Mouse (Mus musculus) CH12.LX (cell line): ENCODE data around the gene Rtl6. TPM values are rescaled to one million over a fixed set of nuclear protein-coding genes. Genes with fewer than 3 reads are reported as not detected.

Source experiments
- DNase-seq: peaks from one replicate; pipeline ENCODE4 v3.0.0-alpha.2; 2013; ENCODE audit errors: extremely low read depth
- H3K27ac ChIP-seq: 2 replicates; pipeline ENCODE4 v1.5.1; 2012; ENCODE audit warnings: low read depth, mild to moderate bottlenecking, control low read depth, moderate library complexity; ENCODE audit not compliant: insufficient read depth
- H3K27me3 ChIP-seq: replicated peaks from 2 replicates; pipeline ENCODE3; 2012; ENCODE audit warnings: inconsistent platforms
- H3K36me3 ChIP-seq, 2 experiments: replicated peaks in 1 of 2; 2 replicates each; pipeline versions ENCODE3 to v1.6.1; 2012; ENCODE audit warnings: inconsistent platforms in 1 of 2, low read length in 1 of 2, mild to moderate bottlenecking in 1 of 2, mixed read lengths in 1 of 2, moderate library complexity in 1 of 2; ENCODE audit not compliant: control insufficient read depth in 1 of 2, insufficient read depth in 1 of 2
- H3K4me1 ChIP-seq, 2 experiments: 2 replicates each; pipeline ENCODE4 v1.6.1; 2012; ENCODE audit warnings: inconsistent platforms in 1 of 2, moderate library complexity in 1 of 2; ENCODE audit not compliant: insufficient read depth in 2 of 2, control insufficient read depth in 1 of 2
- H3K4me2 ChIP-seq: 2 replicates; pipeline ENCODE4 v1.6.1; 2012; ENCODE audit warnings: low read depth, mild to moderate bottlenecking, control low read depth; ENCODE audit not compliant: poor library complexity, insufficient read depth, severe bottlenecking
- H3K4me3 ChIP-seq, 3 experiments: fragments of 150-350 bp in 1 of 3; sonication (generic) in 1 of 3; replicated peaks in 1 of 3; 2 replicates each; pipeline versions ENCODE3 to v1.5.1; 2011 to 2012; ENCODE audit warnings: low read depth in 2 of 3, low read length in 2 of 3, mild to moderate bottlenecking in 2 of 3, moderate library complexity in 2 of 3, control low read depth in 1 of 3, improper control_type of control experiment in 1 of 3, inconsistent platforms in 1 of 3, mixed read lengths in 1 of 3; ENCODE audit not compliant: poor library complexity in 1 of 3
- H3K79me2 ChIP-seq: replicated peaks from 2 replicates; pipeline ENCODE4 v1.6.1; 2012; ENCODE audit warnings: mild to moderate bottlenecking, moderate library complexity; ENCODE audit not compliant: control insufficient read depth, poor library complexity, insufficient read depth, severe bottlenecking; ENCODE audit errors: extremely low read depth
- H3K9ac ChIP-seq: 2 replicates; pipeline ENCODE4 v1.6.1; 2012; ENCODE audit warnings: low read depth, mild to moderate bottlenecking, control low read depth, moderate library complexity; ENCODE audit not compliant: insufficient read depth
- H3K9me3 ChIP-seq: replicated peaks from 2 replicates; pipeline ENCODE3; 2012; ENCODE audit warnings: low read length, inconsistent platforms, mixed read lengths
- CHD1 ChIP-seq: IDR thresholded peaks from 2 replicates; pipeline ENCODE4 v1.6.1; 2012; ENCODE audit warnings: low read depth, low read length, improper control_type of control experiment, inconsistent platforms
- CTCF ChIP-seq, 2 experiments: IDR thresholded peaks in 1 of 2; conservative IDR thresholded peaks in 1 of 2; 2 replicates each; pipeline ENCODE4 v1.5.1; 2011 to 2012; ENCODE audit warnings: low read depth in 2 of 2, low read length in 2 of 2, improper control_type of control experiment in 1 of 2, inconsistent platforms in 1 of 2, mild to moderate bottlenecking in 1 of 2, moderate library complexity in 1 of 2
- E2F4 ChIP-seq: IDR thresholded peaks from 2 replicates; pipeline ENCODE4 v1.6.1; 2011; ENCODE audit warnings: low read depth, low read length, improper control_type of control experiment; ENCODE audit not compliant: insufficient replicate concordance
- ELF1 ChIP-seq: IDR thresholded peaks from 2 replicates; pipeline ENCODE4 v1.6.1; 2014; ENCODE audit warnings: low read depth, mild to moderate bottlenecking, inconsistent platforms, low read length, improper control_type of control experiment
- HCFC1 ChIP-seq: IDR thresholded peaks from 2 replicates; pipeline ENCODE4 v1.6.1; 2012; ENCODE audit warnings: low read depth, mild to moderate bottlenecking, inconsistent platforms, low read length, improper control_type of control experiment
- MAFK ChIP-seq: IDR thresholded peaks from 2 replicates; pipeline ENCODE4 v1.6.1; 2011; ENCODE audit warnings: low read length, improper control_type of control experiment; ENCODE audit not compliant: insufficient replicate concordance
- MAX ChIP-seq: IDR thresholded peaks from 2 replicates; pipeline ENCODE4 v1.6.1; 2011; ENCODE audit warnings: low read length, improper control_type of control experiment
- MAZ ChIP-seq: IDR thresholded peaks from 2 replicates; pipeline ENCODE4 v1.6.1; 2012; ENCODE audit warnings: low read depth, mild to moderate bottlenecking, inconsistent platforms, low read length, improper control_type of control experiment, moderate library complexity
- MEF2A ChIP-seq: IDR thresholded peaks from 2 replicates; pipeline ENCODE4 v1.6.1; 2014; ENCODE audit warnings: low read depth, mild to moderate bottlenecking, inconsistent platforms, low read length, improper control_type of control experiment, borderline replicate concordance
- MYC ChIP-seq: IDR thresholded peaks from 2 replicates; pipeline ENCODE4 v1.6.1; 2011; ENCODE audit warnings: low read depth, mild to moderate bottlenecking, improper control_type of control experiment, low read length
- PAX5 ChIP-seq: IDR thresholded peaks from 2 replicates; pipeline ENCODE4 v1.6.1; 2012; ENCODE audit warnings: low read length, inconsistent platforms, mixed read lengths
- POLR2A ChIP-seq: IDR thresholded peaks from 2 replicates; pipeline ENCODE4 v1.6.1; 2011; ENCODE audit warnings: low read depth, mild to moderate bottlenecking, improper control_type of control experiment, low read length
- POLR2AphosphoS2 ChIP-seq: IDR thresholded peaks from 2 replicates; pipeline ENCODE4 v1.6.1; 2011; ENCODE audit warnings: low read depth, low read length, improper control_type of control experiment
- RCOR1 ChIP-seq: conservative IDR thresholded peaks from 2 replicates; pipeline ENCODE4 v1.6.1; 2012; ENCODE audit warnings: low read depth, mild to moderate bottlenecking, inconsistent platforms, low read length, improper control_type of control experiment
- SMC3 ChIP-seq: IDR thresholded peaks from 2 replicates; pipeline ENCODE4 v1.6.1; 2011; ENCODE audit warnings: low read depth, low read length, improper control_type of control experiment
- TCF12 ChIP-seq: IDR thresholded peaks from 2 replicates; pipeline ENCODE4 v1.6.1; 2014; ENCODE audit warnings: low read depth, mild to moderate bottlenecking, inconsistent platforms, low read length, improper control_type of control experiment
- UBTF ChIP-seq: IDR thresholded peaks from 2 replicates; pipeline ENCODE4 v1.6.1; 2012; ENCODE audit warnings: low read depth, mild to moderate bottlenecking, inconsistent platforms, low read length, improper control_type of control experiment, moderate library complexity
- ZMIZ1 ChIP-seq: IDR thresholded peaks from 2 replicates; pipeline ENCODE4 v1.6.1; 2012; ENCODE audit warnings: low read depth, mild to moderate bottlenecking, inconsistent platforms, low read length, improper control_type of control experiment
- ZNF384 ChIP-seq: IDR thresholded peaks from 2 replicates; pipeline ENCODE4 v1.6.1; 2012; ENCODE audit warnings: low read depth, low read length, improper control_type of control experiment, inconsistent platforms
- dilution Hi-C: fragments of 300-500 bp; cut with MboI; formaldehyde crosslinking; loops from 2 replicates; pipeline ENCODE4 v1.14.3; 2020; ENCODE audit warnings: low sequenced_read_pairs; ENCODE audit not compliant: extremely low pct_unique_long_range_greater_than_20kb, extremely low pct_ligation_motif_present
- in situ Hi-C: fragments of 300-500 bp; cut with MboI; formaldehyde crosslinking; loops from 3 replicates; pipeline ENCODE4 v1.14.3; 2019; ENCODE audit warnings: low sequenced_read_pairs, low pct_ligation_motif_present, low pct_unique_long_range_greater_than_20kb, mixed read lengths
- polyA plus RNA-seq: library from polyadenylated mRNA; unstranded; fragments of >175 nt; gene quantifications from 2 replicates; pipeline ENCODE4 v1.2.1, GENCODE M21; 2012; ENCODE audit warnings: low read depth; ENCODE audit not compliant: insufficient read length
- total RNA-seq, 2 experiments: library from RNA; depleted of rRNA; stranded (reverse); fragments of 300-350 nt in 1 of 2; fragments of >200 nt in 1 of 2; gene quantifications; 2 replicates each; pipeline ENCODE4 v1.2.3; 2012 to 2014

The Rtl6 gene
- total and polyA plus RNA-seq, 3 experiments, result 0.04 TPM; not detected in 2

DNA sequence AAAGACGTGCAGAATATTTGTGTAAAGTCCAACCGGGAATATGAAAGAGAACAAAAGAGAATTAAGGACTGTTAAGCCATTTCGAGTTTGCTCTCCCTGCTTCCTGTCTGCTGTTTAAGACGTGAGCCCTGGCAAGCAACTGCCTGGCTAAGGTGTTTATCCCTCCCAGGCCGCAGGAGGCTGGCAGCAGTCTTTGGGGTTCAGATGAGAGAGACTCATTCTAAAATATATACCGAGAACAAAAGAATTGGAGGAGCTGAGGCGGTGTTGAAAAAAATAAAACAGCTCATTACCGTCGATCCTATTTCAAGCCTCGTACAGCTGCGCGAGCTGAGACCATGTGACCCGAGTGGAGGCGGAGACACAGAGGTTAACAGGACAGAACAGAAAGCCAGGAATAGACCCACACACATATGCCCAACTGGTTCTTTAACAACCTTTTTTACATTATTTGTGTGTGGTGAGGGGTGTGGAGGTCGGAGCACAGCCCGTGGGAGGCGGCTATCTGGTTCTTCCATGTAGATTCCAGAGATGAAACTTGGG is 9.0 kb upstream of the Rtl6 start:
- no peak overlapping the region for H3K27ac ChIP-seq
- H3K9ac ChIP-seq, result no peak overlapping the region
- no peaks in the 10 kb centered on the region for H3K79me2 ChIP-seq
- H3K36me3 ChIP-seq, result no peaks in the 10 kb centered on the region
- peaks cover 33% of the 10 kb centered on the region for H3K27me3 ChIP-seq
- dilution Hi-C loops (no loop called here), in situ Hi-C loops (no loop called here)
- H3K4me1 ChIP-seq, result no peaks in the 10 kb centered on the region; a peak in 1 of 4 replicates
- TF ChIP-seq POLR2AphosphoS2 (no peak), PAX5 (no peak), E2F4 (no peak), MAX (no peak), UBTF (no peak), HCFC1 (no peak), TCF12 (no peak), MEF2A (no peak), MAZ (no peak), SMC3 (no peak), RCOR1 (no peak), CTCF (conservative IDR thresholded peaks at IDR 0.05 in 1 of 2, IDR thresholded peaks at IDR 0.05 in 1 of 2; ENCODE audit: low read depth in 2 of 2, low read length in 2 of 2) (no peak), ELF1 (no peak), MYC (no peak), POLR2A (no peak), MAFK (no peak), ZNF384 (no peak), CHD1 (no peak)
- H3K4me3 ChIP-seq, result no peak overlapping the region
- no peak for DNase-seq
- H3K4me2 ChIP-seq, result no peak overlapping the region
- H3K9me3 ChIP-seq, result peaks cover 8% of the 10 kb centered on the region

DNA sequence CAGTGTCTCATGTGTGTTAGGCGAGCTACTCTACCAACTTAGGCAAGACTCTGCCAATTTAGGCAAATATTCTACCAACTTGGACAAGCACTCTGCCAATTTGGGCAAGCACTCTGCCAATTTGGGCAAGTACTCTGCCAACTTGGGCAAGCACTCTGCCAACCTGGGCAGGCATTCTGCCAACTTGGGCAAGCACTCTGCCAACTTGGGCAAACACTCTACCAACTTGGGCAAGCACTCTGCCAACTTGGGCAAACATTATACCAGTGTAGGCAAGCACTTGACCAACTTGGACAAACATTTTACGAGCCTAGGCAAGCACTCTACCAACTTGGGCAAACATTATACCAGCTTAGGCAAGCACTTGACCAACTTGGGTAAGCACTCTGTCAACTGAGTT is 3.9 kb upstream of the Rtl6 start:
- TF ChIP-seq RCOR1 (no peak), CTCF (conservative IDR thresholded peaks at IDR 0.05 in 1 of 2, IDR thresholded peaks at IDR 0.05 in 1 of 2; ENCODE audit: low read depth in 2 of 2, low read length in 2 of 2) (no peak), CHD1 (no peak), ZMIZ1 (no peak)
- no peak overlapping the region for H3K4me3 ChIP-seq
- no peak overlapping the region for H3K9ac ChIP-seq
- dilution Hi-C loops, result no loop called here
- H3K27me3 ChIP-seq, result peaks cover 33% of the 10 kb centered on the region
- in situ Hi-C loops, result no loop called here
- no peak overlapping the region for H3K4me2 ChIP-seq
- DNase-seq, result no peak
- no peak overlapping the region for H3K27ac ChIP-seq
- no peaks in the 10 kb centered on the region for H3K4me1 ChIP-seq
- H3K9me3 ChIP-seq, result peaks cover 5% of the 10 kb centered on the region
- H3K36me3 ChIP-seq, result no peaks in the 10 kb centered on the region
- H3K79me2 ChIP-seq, result no peaks in the 10 kb centered on the region
